Mouse (Mus musculus) spleen, adult 12 weeks (tissue): ENCODE measurements around the gene Wnt7a.

Source experiments
- DNase-seq: peaks from one replicate; pipeline ENCODE4 v3.0.0; 2022; ENCODE audit warnings: low spot score

Gene Wnt7a

GRCm38 (mm10) chr6:91339612-91340246 lies 71.4 kb downstream of the Wnt7a start:
- DNase-seq, result no peak

- no peak for DNase-seq
Observed at GRCm38 (mm10) chr6:91335470-91335869, 75.7 kb downstream of the Wnt7a start.

GRCm38 (mm10) chr6:91331886-91332285 lies 79.3 kb downstream of the Wnt7a start:
- DNase-seq, result no peak

GRCm38 (mm10) chr6:91325556-91325955 lies 85.6 kb downstream of the Wnt7a start:
- no peak for DNase-seq

GRCm38 (mm10) chr6:91324752-91325151 lies 86.4 kb downstream of the Wnt7a start:
- DNase-seq, result no peak

- no peak for DNase-seq
Observed at GRCm38 (mm10) chr6:91322001-91322772, 89.0 kb downstream of the Wnt7a start.
